Mouse (Mus musculus): Measurements from ENCODE around the gene Oaz2. TPM values are rescaled to one million over a fixed set of nuclear protein-coding genes. Genes with fewer than 3 reads are reported as not detected.
A peak's percentile ranks its signal among the peaks of the same experiment; 100 is the strongest.
"Not testable (repeated sequence)": the region's sequence is repeated elsewhere in the genome, so short reads cannot be mapped to it uniquely, and the experiment has no call there.

Oaz2 gene
- polyA plus RNA-seq, 1 experiment from 2014 or later, result 182 TPM

GRCm38 (mm10) chr9:65689869-65690268, 22.1 kb downstream of the Oaz2 start:
- H3K27me3 ChIP-seq (ENCODE audit: control insufficient read depth, insufficient read depth, low read length); H3K4me3 ChIP-seq (ENCODE audit: low read depth, low read length); H3K9me3 ChIP-seq (ENCODE audit: control insufficient read depth, low read depth, low read length); H3K4me1 ChIP-seq (ENCODE audit: control insufficient read depth, insufficient read depth, low read length); H3K27ac ChIP-seq (ENCODE audit: low read length); H3K9ac ChIP-seq (replicated peaks; ENCODE audit: low read depth, low read length); ATAC-seq (ENCODE audit: insufficient number of reproducible peaks, insufficient read depth, low FRiP score, low read depth); H3K4me2 ChIP-seq (replicated peaks; ENCODE audit: low read depth, low read length): not testable (repeated sequence)
- peaks cover 49% of the 10 kb centered on the region for H3K36me3 ChIP-seq (ENCODE audit: control insufficient read depth, insufficient read depth, low read length)
- WGBS, result 80% methylated on average over 2 of the region's 2 CpGs

- no peak overlapping the region; the same call in 1 of the 2 replicates for H3K27ac ChIP-seq (ENCODE audit: low read length)
- no peak overlapping the region for H3K9ac ChIP-seq (replicated peaks; ENCODE audit: low read depth, low read length)
- peaks cover 4% of the 10 kb centered on the region; the same call in 1 of the 2 replicates for H3K4me1 ChIP-seq (ENCODE audit: control insufficient read depth, insufficient read depth, low read length)
- no peak overlapping the region for H3K4me2 ChIP-seq (replicated peaks; ENCODE audit: low read depth, low read length)
- ATAC-seq (ENCODE audit: insufficient number of reproducible peaks, insufficient read depth, low FRiP score, low read depth), result no peak
- no peaks in the 10 kb centered on the region for H3K9me3 ChIP-seq (ENCODE audit: control insufficient read depth, low read depth, low read length)
- H3K4me3 ChIP-seq (ENCODE audit: low read depth, low read length), result no peak overlapping the region
- H3K36me3 ChIP-seq (ENCODE audit: control insufficient read depth, insufficient read depth, low read length), result peaks cover 62% of the 10 kb centered on the region
- H3K27me3 ChIP-seq (ENCODE audit: control insufficient read depth, insufficient read depth, low read length), result no peaks in the 10 kb centered on the region
- WGBS, result 49% methylated on average over 3 of the region's 3 CpGs
Observed at GRCm38 (mm10) chr9:65692466-65692865, 24.7 kb downstream of the Oaz2 start.

- no peak overlapping the region for H3K4me3 ChIP-seq (ENCODE audit: low read depth, low read length)
- no peak overlapping the region for H3K4me2 ChIP-seq (replicated peaks; ENCODE audit: low read depth, low read length)
- peak; percentile 42; the same call in 1 of the 2 replicates for ATAC-seq (ENCODE audit: insufficient number of reproducible peaks, insufficient read depth, low FRiP score, low read depth)
- no peaks in the 10 kb centered on the region for H3K9me3 ChIP-seq (ENCODE audit: control insufficient read depth, low read depth, low read length)
- H3K36me3 ChIP-seq (ENCODE audit: control insufficient read depth, insufficient read depth, low read length), result peaks cover 59% of the 10 kb centered on the region
- WGBS, result 31% methylated on average over 5 of the region's 5 CpGs
- H3K27ac ChIP-seq (ENCODE audit: low read length), result no peak overlapping the region; the same call in 1 of the 2 replicates
- no peaks in the 10 kb centered on the region for H3K27me3 ChIP-seq (ENCODE audit: control insufficient read depth, insufficient read depth, low read length)
- peaks cover 4% of the 10 kb centered on the region; the same call in 1 of the 2 replicates for H3K4me1 ChIP-seq (ENCODE audit: control insufficient read depth, insufficient read depth, low read length)
- no peak overlapping the region for H3K9ac ChIP-seq (replicated peaks; ENCODE audit: low read depth, low read length)
Observed at GRCm38 (mm10) chr9:65692959-65693603, 25.3 kb downstream of the Oaz2 start.

DNA sequence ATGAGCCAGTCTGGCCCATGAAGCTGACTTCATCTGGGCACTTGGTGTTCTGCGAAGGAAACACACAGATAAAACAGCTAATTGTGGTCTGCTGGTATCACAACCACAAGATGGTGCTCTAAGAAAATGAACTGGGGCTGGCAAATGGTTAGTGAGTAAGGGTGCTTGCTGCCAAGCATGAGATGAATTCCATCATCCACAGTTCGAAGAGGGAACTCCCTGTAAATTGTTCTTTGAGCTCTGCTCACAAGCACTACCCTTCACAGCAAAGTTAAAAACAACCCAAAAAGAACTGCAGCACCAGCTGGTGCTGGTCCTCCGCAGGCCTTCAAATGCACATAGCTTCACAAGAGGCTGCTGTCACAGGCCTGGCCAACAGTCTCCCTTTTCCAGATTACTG, 27.8 kb downstream of the Oaz2 start:
- no peaks in the 10 kb centered on the region for H3K27me3 ChIP-seq (ENCODE audit: control insufficient read depth, insufficient read depth, low read length)
- no peak overlapping the region for H3K4me3 ChIP-seq (ENCODE audit: low read depth, low read length)
- H3K27ac ChIP-seq (ENCODE audit: low read length), result peak overlapping the region; percentile 52; the same call in 1 of the 2 replicates
- peaks cover 4% of the 10 kb centered on the region; the same call in 1 of the 2 replicates for H3K4me1 ChIP-seq (ENCODE audit: control insufficient read depth, insufficient read depth, low read length)
- 57% methylated on average over 3 of the region's 3 CpGs for WGBS
- H3K36me3 ChIP-seq (ENCODE audit: control insufficient read depth, insufficient read depth, low read length), result peaks cover 60% of the 10 kb centered on the region
- ATAC-seq (ENCODE audit: insufficient number of reproducible peaks, insufficient read depth, low FRiP score, low read depth), result no peak
- no peak overlapping the region for H3K4me2 ChIP-seq (replicated peaks; ENCODE audit: low read depth, low read length)
- no peaks in the 10 kb centered on the region for H3K9me3 ChIP-seq (ENCODE audit: control insufficient read depth, low read depth, low read length)
- H3K9ac ChIP-seq (replicated peaks; ENCODE audit: low read depth, low read length), result no peak overlapping the region

DNA sequence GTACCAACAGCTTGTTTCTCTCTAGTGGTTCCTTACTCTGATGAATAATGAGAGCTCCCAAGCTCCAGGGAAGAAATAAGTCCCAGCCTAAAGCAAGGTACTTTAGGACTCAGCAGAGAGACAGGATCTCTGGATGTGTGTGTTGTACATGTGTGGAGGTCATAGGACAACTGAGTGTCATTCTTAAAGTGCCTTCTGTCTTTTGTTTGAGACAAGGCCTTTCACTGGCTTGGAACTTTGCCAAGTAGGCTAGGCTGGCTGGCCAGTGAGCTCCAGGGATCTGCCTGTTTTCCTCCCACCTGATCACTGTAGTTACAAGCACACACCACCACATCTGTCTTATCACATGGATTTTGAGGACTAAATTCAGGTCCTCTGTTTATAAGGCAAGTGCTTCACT, 28.5 kb downstream of the Oaz2 start:
- no peak overlapping the region for H3K4me3 ChIP-seq (ENCODE audit: low read depth, low read length)
- H3K9me3 ChIP-seq (ENCODE audit: control insufficient read depth, low read depth, low read length), result no peaks in the 10 kb centered on the region
- no peak overlapping the region for H3K4me2 ChIP-seq (replicated peaks; ENCODE audit: low read depth, low read length)
- peaks cover 62% of the 10 kb centered on the region for H3K36me3 ChIP-seq (ENCODE audit: control insufficient read depth, insufficient read depth, low read length)
- H3K27me3 ChIP-seq (ENCODE audit: control insufficient read depth, insufficient read depth, low read length), result no peaks in the 10 kb centered on the region
- H3K4me1 ChIP-seq (ENCODE audit: control insufficient read depth, insufficient read depth, low read length), result peaks cover 4% of the 10 kb centered on the region; the same call in 1 of the 2 replicates
- H3K27ac ChIP-seq (ENCODE audit: low read length), result peak overlapping the region; percentile 52; the same call in 1 of the 2 replicates
- ATAC-seq (ENCODE audit: insufficient number of reproducible peaks, insufficient read depth, low FRiP score, low read depth), result no peak
- H3K9ac ChIP-seq (replicated peaks; ENCODE audit: low read depth, low read length), result no peak overlapping the region

GRCm38 (mm10) chr9:65697356-65697755, 29.6 kb downstream of the Oaz2 start:
- Histone ChIP-seq H3K9me3 (ENCODE audit: control insufficient read depth, low read depth, low read length) (no peaks in the 10 kb centered on the region), H3K27me3 (ENCODE audit: control insufficient read depth, insufficient read depth, low read length) (no peaks in the 10 kb centered on the region), H3K4me1 (ENCODE audit: control insufficient read depth, insufficient read depth, low read length) (peaks cover 4% of the 10 kb centered on the region; the same call in 1 of the 2 replicates), H3K9ac (replicated peaks; ENCODE audit: low read depth, low read length) (no peak overlapping the region), H3K4me3 (ENCODE audit: low read depth, low read length) (no peak overlapping the region), H3K36me3 (ENCODE audit: control insufficient read depth, insufficient read depth, low read length) (peaks cover 66% of the 10 kb centered on the region), H3K27ac (ENCODE audit: low read length) (no peak overlapping the region), H3K4me2 (replicated peaks; ENCODE audit: low read depth, low read length) (no peak overlapping the region)
- WGBS, result 89% methylated on average over 7 of the region's 7 CpGs
- no peak for ATAC-seq (ENCODE audit: insufficient number of reproducible peaks, insufficient read depth, low FRiP score, low read depth)

DNA sequence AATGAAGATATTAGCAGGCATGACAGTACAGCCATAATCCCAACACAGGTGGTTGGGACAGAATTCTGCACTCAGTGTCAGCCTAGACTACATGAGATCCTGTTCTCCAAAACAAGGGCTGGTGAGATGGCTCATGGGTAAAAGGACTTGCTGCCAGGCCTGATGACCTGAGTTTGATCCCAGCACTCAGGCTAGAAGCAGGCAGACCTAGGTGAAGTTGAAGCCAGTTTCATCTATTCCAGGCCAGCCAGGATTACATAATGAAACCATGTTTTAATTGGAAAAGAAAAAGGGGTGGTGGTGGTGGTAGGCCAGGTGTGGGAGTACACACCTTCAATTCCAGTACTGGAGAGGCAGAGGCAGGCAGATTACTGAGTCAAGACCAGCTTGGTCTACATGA, 30.2 kb downstream of the Oaz2 start:
- no peak overlapping the region for H3K27ac ChIP-seq (ENCODE audit: low read length)
- no peak for ATAC-seq (ENCODE audit: insufficient number of reproducible peaks, insufficient read depth, low FRiP score, low read depth)
- no peak overlapping the region for H3K4me3 ChIP-seq (ENCODE audit: low read depth, low read length)
- peaks cover 72% of the 10 kb centered on the region for H3K36me3 ChIP-seq (ENCODE audit: control insufficient read depth, insufficient read depth, low read length)
- no peaks in the 10 kb centered on the region for H3K27me3 ChIP-seq (ENCODE audit: control insufficient read depth, insufficient read depth, low read length)
- peaks cover 1% of the 10 kb centered on the region; the same call in 1 of the 2 replicates for H3K4me1 ChIP-seq (ENCODE audit: control insufficient read depth, insufficient read depth, low read length)
- H3K9me3 ChIP-seq (ENCODE audit: control insufficient read depth, low read depth, low read length), result no peaks in the 10 kb centered on the region
- H3K4me2 ChIP-seq (replicated peaks; ENCODE audit: low read depth, low read length), result no peak overlapping the region
- no peak overlapping the region for H3K9ac ChIP-seq (replicated peaks; ENCODE audit: low read depth, low read length)

DNA sequence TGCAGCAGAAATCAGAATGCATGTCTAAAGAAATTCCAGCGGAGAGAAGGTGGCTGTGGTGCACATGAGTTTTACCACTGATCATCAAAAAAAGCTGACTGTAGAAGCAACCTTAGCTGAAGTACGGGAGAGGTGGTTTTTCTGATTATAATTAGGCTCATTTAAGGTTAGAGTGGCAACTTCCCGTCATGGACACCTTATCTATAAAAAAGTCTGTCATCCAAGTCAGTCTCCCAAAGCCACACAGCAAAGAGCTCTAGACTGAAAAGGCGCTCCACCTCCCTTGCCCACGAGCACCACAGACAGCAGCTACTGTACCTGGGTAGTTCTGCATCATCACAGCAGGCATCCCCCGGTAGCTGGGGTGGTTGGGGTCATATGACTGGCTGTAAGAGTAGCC, 32.7 kb downstream of the Oaz2 start:
- H3K27ac ChIP-seq (ENCODE audit: low read length), result no peak overlapping the region
- H3K4me3 ChIP-seq (ENCODE audit: low read depth, low read length), result no peak overlapping the region
- H3K9me3 ChIP-seq (ENCODE audit: control insufficient read depth, low read depth, low read length), result no peaks in the 10 kb centered on the region
- H3K4me1 ChIP-seq (ENCODE audit: control insufficient read depth, insufficient read depth, low read length), result no peaks in the 10 kb centered on the region; the same call in 1 of the 2 replicates
- no peaks in the 10 kb centered on the region for H3K27me3 ChIP-seq (ENCODE audit: control insufficient read depth, insufficient read depth, low read length)
- ATAC-seq (ENCODE audit: insufficient number of reproducible peaks, insufficient read depth, low FRiP score, low read depth), result no peak
- no peak overlapping the region for H3K9ac ChIP-seq (replicated peaks; ENCODE audit: low read depth, low read length)
- WGBS, result 83% methylated on average over 6 of the region's 6 CpGs
- no peak overlapping the region for H3K4me2 ChIP-seq (replicated peaks; ENCODE audit: low read depth, low read length)
- peaks cover 64% of the 10 kb centered on the region for H3K36me3 ChIP-seq (ENCODE audit: control insufficient read depth, insufficient read depth, low read length)

GRCm38 (mm10) chr9:65702286-65702685, 34.5 kb downstream of the Oaz2 start:
- 90% methylated on average over 9 of the region's 9 CpGs for WGBS
- Histone ChIP-seq H3K4me2 (replicated peaks; ENCODE audit: low read depth, low read length) (no peak overlapping the region), H3K9me3 (ENCODE audit: control insufficient read depth, low read depth, low read length) (no peaks in the 10 kb centered on the region), H3K27me3 (ENCODE audit: control insufficient read depth, insufficient read depth, low read length) (no peaks in the 10 kb centered on the region), H3K4me1 (ENCODE audit: control insufficient read depth, insufficient read depth, low read length) (no peaks in the 10 kb centered on the region), H3K27ac (ENCODE audit: low read length) (no peak overlapping the region), H3K4me3 (ENCODE audit: low read depth, low read length) (no peak overlapping the region), H3K9ac (replicated peaks; ENCODE audit: low read depth, low read length) (no peak overlapping the region), H3K36me3 (ENCODE audit: control insufficient read depth, insufficient read depth, low read length) (peaks cover 49% of the 10 kb centered on the region)
- ATAC-seq (ENCODE audit: insufficient number of reproducible peaks, insufficient read depth, low FRiP score, low read depth), result no peak

Measured in stomach, embryonic 14.5 days (tissue).